Mouse (Mus musculus): ENCODE data around the gene Ankrd22.

DNA sequence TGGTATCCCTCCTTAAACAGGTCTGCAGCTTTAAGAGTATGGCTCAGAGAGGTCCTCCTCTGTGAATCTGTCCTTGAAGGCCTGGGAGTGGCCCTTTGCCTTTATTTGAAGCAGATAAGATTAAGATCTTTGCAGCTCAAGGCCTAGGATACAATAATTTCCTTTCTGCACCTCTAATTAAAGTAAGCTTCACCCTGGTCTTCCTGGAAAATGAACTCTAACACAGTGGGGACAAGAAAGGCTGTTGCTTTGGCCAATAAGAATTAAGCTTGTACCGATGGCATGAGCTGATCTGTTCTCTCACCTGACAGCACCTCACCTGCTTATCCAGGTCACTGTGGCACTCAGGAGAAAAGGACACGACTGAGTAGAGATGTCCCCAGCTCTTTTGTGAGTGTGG, 45.0 kb upstream of the Ankrd22 start:
- TF ChIP-seq CTCF (IDR thresholded peaks at IDR 0.05): no peak
- no peak for TF ChIP-seq EP300 (IDR thresholded peaks at IDR 0.05)
